Mouse (Mus musculus): ENCODE measurements around the gene Etnk1.

DNA sequence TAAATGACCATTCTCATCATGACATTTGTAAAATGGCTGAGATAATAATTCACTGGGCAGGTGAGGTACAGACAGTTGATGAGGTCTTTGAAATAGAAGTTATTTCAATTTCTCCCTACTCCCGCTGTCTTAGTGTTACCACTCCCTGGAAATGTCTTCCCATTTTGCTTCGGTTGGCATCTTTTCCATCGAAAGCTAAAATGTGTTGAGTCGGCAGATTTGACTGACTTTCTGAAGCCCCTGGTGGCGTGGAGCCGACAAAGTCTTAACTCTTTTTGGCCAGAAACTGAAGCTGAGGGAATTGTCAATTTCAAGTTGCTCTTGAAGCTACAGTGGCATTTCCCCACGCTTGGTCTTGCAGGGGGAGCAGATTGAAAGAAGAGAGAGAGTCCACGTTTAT is 67.8 kb downstream of the Etnk1 start:
- TF ChIP-seq CTCF (conservative IDR thresholded peaks at IDR 0.05; ENCODE audit: insufficient read depth, insufficient read length, low read depth, low read length) (no peak), POLR2A (IDR thresholded peaks at IDR 0.05; ENCODE audit: low read depth, low read length) (no peak)
